Mouse (Mus musculus): ENCODE measurements around the gene Ambp. TPM values are rescaled to one million over a fixed set of nuclear protein-coding genes. Genes with fewer than 3 reads are reported as not detected.
A peak's percentile ranks its signal among the peaks of the same experiment; 100 is the strongest.

The Ambp gene
- polyA plus RNA-seq, 1 experiment from 2014 or later, result 11.6 TPM

DNA sequence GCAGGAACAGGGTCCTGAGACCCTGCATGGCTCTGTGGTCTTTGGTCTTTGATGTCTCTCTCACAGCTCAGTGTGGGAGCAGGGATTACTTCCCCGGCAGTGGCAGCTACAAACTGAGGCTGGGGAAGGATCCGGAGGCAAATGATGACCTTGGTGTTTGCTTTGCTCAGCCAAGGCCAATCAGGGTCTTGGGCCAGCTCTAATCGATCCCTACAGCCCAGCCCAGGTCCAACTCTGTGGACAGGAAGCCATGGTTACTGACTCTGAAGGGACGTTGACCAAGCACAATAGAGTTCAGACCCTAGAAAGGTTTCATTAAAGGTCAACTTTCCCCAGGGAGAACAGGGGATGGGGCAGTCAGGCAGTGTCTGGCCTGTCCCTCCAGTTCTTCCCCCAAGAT, 571 bp downstream of the Ambp start:
- Histone ChIP-seq H3K27ac (ENCODE audit: low read depth, low read length) (no peak overlapping the region), H3K36me3 (ENCODE audit: control insufficient read depth, insufficient read depth, low read length) (no peaks in the 10 kb centered on the region), H3K9ac (ENCODE audit: low read depth, low read length) (no peak overlapping the region), H3K27me3 (ENCODE audit: control insufficient read depth, insufficient read depth, low read length) (no peaks in the 10 kb centered on the region), H3K9me3 (replicated peaks; ENCODE audit: control insufficient read depth, low read length) (no peaks in the 10 kb centered on the region), H3K4me3 (ENCODE audit: low read depth, low read length) (no peak overlapping the region), H3K4me1 (ENCODE audit: control insufficient read depth, insufficient read depth, low read length) (no peaks in the 10 kb centered on the region), H3K4me2 (no peak overlapping the region)
- no peak for ATAC-seq (replicated peaks; ENCODE audit: insufficient number of reproducible peaks, low FRiP score, low TSS enrichment)
- 39% methylated on average over 4 of the region's 4 CpGs for WGBS (ENCODE audit: insufficient replicate concordance)

DNA sequence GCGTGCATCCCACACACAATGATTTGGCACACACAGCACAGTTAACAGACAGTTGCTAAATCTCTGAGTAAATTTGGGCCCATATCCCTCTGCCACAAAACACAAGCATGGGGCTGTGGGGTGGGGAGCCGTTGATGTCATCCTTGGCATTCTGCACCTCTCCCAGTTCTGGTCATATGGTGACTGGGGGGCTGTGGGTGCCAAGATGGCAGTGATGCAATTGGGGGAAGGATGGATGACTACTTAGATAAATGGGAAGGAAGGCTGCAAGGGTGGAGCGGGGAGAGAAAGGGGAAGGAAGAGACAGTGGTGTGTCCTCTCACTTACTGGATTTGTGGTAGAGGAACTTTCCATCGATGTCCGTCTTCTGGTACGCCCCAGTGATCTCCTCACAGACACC, 3.5 kb downstream of the Ambp start:
- H3K27ac ChIP-seq (ENCODE audit: low read depth, low read length), result no peak overlapping the region
- H3K4me1 ChIP-seq (ENCODE audit: control insufficient read depth, insufficient read depth, low read length), result no peaks in the 10 kb centered on the region
- H3K4me3 ChIP-seq (ENCODE audit: low read depth, low read length), result no peak overlapping the region
- H3K4me2 ChIP-seq, result no peak overlapping the region
- no peak for ATAC-seq (replicated peaks; ENCODE audit: insufficient number of reproducible peaks, low FRiP score, low TSS enrichment)
- H3K36me3 ChIP-seq (ENCODE audit: control insufficient read depth, insufficient read depth, low read length), result no peaks in the 10 kb centered on the region
- no peaks in the 10 kb centered on the region for H3K9me3 ChIP-seq (replicated peaks; ENCODE audit: control insufficient read depth, low read length)
- 87% methylated on average over 6 of the region's 6 CpGs for WGBS (ENCODE audit: insufficient replicate concordance)
- H3K9ac ChIP-seq (ENCODE audit: low read depth, low read length), result no peak overlapping the region
- no peaks in the 10 kb centered on the region for H3K27me3 ChIP-seq (ENCODE audit: control insufficient read depth, insufficient read depth, low read length)

- Histone ChIP-seq H3K9ac (ENCODE audit: low read depth, low read length) (no peak overlapping the region), H3K27ac (ENCODE audit: low read depth, low read length) (no peak overlapping the region), H3K9me3 (replicated peaks; ENCODE audit: control insufficient read depth, low read length) (no peaks in the 10 kb centered on the region), H3K4me2 (no peak overlapping the region), H3K4me1 (ENCODE audit: control insufficient read depth, insufficient read depth, low read length) (no peaks in the 10 kb centered on the region), H3K4me3 (ENCODE audit: low read depth, low read length) (no peak overlapping the region), H3K27me3 (ENCODE audit: control insufficient read depth, insufficient read depth, low read length) (no peaks in the 10 kb centered on the region), H3K36me3 (ENCODE audit: control insufficient read depth, insufficient read depth, low read length) (no peaks in the 10 kb centered on the region)
- 88% methylated on average over 6 of the region's 6 CpGs for WGBS (ENCODE audit: insufficient replicate concordance)
- ATAC-seq (replicated peaks; ENCODE audit: insufficient number of reproducible peaks, low FRiP score, low TSS enrichment), result no peak
These were observed 7.3 kb downstream of the Ambp start for GRCm38 (mm10) chr4:63147268-63147667.

DNA sequence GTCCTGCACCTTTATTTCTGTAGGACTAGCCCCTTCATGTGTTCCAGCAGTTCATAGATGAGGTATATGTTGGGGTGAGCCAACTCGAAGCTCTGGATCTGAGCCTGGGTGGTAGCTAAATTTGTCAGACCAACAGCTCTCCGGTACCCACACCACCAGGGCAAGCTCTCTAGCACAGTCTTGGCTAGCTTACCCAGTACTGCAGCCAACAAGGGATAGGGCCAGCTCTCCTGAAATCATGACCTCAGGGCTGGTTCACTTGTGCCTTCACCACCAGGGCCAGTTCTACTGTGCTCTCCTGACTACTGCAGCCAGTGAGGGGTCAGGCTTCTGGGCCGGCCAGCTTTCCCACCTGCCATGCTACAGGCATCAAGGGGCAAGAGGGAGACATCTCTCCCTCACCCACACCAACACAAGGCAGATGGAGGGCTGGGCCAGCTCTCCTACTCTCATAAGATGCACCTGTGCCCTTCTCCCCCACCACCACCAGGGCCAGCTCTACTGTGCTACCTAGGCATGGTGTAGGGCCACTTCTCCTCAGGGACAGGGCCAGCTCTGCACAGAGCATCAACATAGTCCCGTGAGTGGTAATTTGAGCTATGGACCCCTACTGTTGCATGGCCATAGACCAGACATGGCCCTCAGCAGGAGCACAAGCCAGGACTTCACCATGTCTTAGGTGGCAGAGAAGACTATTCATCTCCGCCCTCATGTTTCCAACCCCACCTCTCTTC, 24.5 kb downstream of the Ambp start:
- no peaks in the 10 kb centered on the region for H3K27me3 ChIP-seq (ENCODE audit: control insufficient read depth, insufficient read depth, low read length)
- no peaks in the 10 kb centered on the region for H3K4me1 ChIP-seq (ENCODE audit: control insufficient read depth, insufficient read depth, low read length)
- no peak for ATAC-seq (replicated peaks; ENCODE audit: insufficient number of reproducible peaks, low FRiP score, low TSS enrichment)
- H3K9me3 ChIP-seq (replicated peaks; ENCODE audit: control insufficient read depth, low read length), result no peaks in the 10 kb centered on the region
- H3K36me3 ChIP-seq (ENCODE audit: control insufficient read depth, insufficient read depth, low read length), result peaks cover 4% of the 10 kb centered on the region
- WGBS (ENCODE audit: insufficient replicate concordance), result 87% methylated on average over 5 of the region's 5 CpGs
- no peak overlapping the region for H3K9ac ChIP-seq (ENCODE audit: low read depth, low read length)
- no peak overlapping the region for H3K4me3 ChIP-seq (ENCODE audit: low read depth, low read length)
- H3K27ac ChIP-seq (ENCODE audit: low read depth, low read length), result no peak overlapping the region
- H3K4me2 ChIP-seq, result no peak overlapping the region

- Histone ChIP-seq H3K4me3 (ENCODE audit: low read depth, low read length) (no peak overlapping the region), H3K27me3 (ENCODE audit: control insufficient read depth, insufficient read depth, low read length) (no peaks in the 10 kb centered on the region), H3K27ac (ENCODE audit: low read depth, low read length) (no peak overlapping the region), H3K9ac (ENCODE audit: low read depth, low read length) (no peak overlapping the region), H3K36me3 (ENCODE audit: control insufficient read depth, insufficient read depth, low read length) (peaks cover 2% of the 10 kb centered on the region), H3K4me1 (ENCODE audit: control insufficient read depth, insufficient read depth, low read length) (no peaks in the 10 kb centered on the region), H3K4me2 (no peak overlapping the region), H3K9me3 (replicated peaks; ENCODE audit: control insufficient read depth, low read length) (no peaks in the 10 kb centered on the region)
- 67% methylated on average over 8 of the region's 8 CpGs for WGBS (ENCODE audit: insufficient replicate concordance)
- ATAC-seq (replicated peaks; ENCODE audit: insufficient number of reproducible peaks, low FRiP score, low TSS enrichment), result no peak
These were observed 29.6 kb downstream of the Ambp start for GRCm38 (mm10) chr4:63124861-63125466.

DNA sequence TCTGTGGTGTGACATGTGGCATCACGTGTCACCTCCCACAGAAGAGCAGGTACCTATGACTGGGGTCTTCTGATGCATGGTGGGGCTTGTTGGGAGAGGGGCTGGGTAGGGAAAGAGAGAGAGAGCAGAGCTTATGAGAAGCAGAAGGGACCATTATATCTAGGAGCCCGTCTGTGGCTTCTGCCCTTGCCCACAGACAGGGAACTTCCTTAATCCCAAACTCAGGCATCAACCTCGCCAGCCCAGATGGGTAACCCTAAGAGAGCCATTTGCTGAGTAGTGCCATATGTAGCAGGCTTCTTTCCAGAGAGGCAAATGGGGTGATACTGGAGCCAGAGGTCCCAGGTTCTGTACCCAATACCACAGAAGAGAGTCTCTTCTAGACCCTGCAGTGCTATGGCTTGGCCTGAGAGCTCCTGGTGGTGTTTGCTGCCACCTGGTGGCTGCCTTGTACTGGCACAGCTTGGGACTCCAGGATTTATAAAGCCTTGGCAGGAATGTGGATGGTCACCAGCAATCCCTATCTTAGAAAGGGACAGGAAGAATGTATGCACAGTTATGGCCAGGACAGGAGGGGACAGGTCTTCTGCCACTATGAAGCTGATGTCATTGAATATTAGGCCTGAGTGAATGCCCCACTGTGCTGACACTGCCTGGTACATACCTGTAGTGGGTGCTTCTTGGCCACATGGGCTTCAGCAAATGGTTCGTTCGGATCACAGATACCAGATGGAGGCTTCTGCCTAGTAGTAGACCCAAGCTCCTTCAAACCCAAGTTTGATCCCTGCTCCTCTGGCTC, 35.8 kb downstream of the Ambp start:
- Histone ChIP-seq H3K4me3 (ENCODE audit: low read depth, low read length) (no peak overlapping the region), H3K4me1 (ENCODE audit: control insufficient read depth, insufficient read depth, low read length) (no peaks in the 10 kb centered on the region), H3K9ac (ENCODE audit: low read depth, low read length) (no peak overlapping the region), H3K27me3 (ENCODE audit: control insufficient read depth, insufficient read depth, low read length) (no peaks in the 10 kb centered on the region), H3K36me3 (ENCODE audit: control insufficient read depth, insufficient read depth, low read length) (peaks cover 4% of the 10 kb centered on the region), H3K4me2 (no peak overlapping the region), H3K27ac (ENCODE audit: low read depth, low read length) (no peak overlapping the region), H3K9me3 (replicated peaks; ENCODE audit: control insufficient read depth, low read length) (no peaks in the 10 kb centered on the region)
- peak; percentile 40; the same call in 1 of the 2 replicates for ATAC-seq (replicated peaks; ENCODE audit: insufficient number of reproducible peaks, low FRiP score, low TSS enrichment)
- WGBS (ENCODE audit: insufficient replicate concordance), result 74% methylated on average over 5 of the region's 5 CpGs

DNA sequence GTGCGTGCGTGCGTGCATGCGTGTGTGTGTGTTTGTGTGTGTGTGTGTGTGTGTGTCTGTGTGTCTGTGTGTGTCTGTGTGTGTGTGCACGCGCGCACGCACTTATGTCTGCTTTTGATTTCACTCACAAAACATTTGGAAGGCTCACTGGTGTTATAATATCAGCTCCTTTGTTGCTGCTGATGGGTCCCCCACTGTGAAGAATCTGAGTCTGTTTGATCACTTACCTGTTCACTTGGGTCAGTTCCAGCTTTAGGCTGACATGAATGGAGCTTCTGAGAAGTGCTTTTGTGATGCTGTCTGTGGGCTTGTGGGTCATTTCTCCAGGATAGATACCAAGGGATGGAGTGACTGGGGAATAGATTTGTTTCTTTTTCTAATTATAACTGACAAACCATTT, 48.9 kb downstream of the Ambp start:
- no peaks in the 10 kb centered on the region for H3K4me1 ChIP-seq (ENCODE audit: control insufficient read depth, insufficient read depth, low read length)
- H3K4me3 ChIP-seq (ENCODE audit: low read depth, low read length), result no peak overlapping the region
- no peaks in the 10 kb centered on the region for H3K9me3 ChIP-seq (replicated peaks; ENCODE audit: control insufficient read depth, low read length)
- no peak for ATAC-seq (replicated peaks; ENCODE audit: insufficient number of reproducible peaks, low FRiP score, low TSS enrichment)
- no peak overlapping the region for H3K4me2 ChIP-seq
- H3K36me3 ChIP-seq (ENCODE audit: control insufficient read depth, insufficient read depth, low read length), result no peaks in the 10 kb centered on the region
- H3K9ac ChIP-seq (ENCODE audit: low read depth, low read length), result no peak overlapping the region
- H3K27ac ChIP-seq (ENCODE audit: low read depth, low read length), result no peak overlapping the region
- 93% methylated on average over 8 of the region's 8 CpGs for WGBS (ENCODE audit: insufficient replicate concordance)
- H3K27me3 ChIP-seq (ENCODE audit: control insufficient read depth, insufficient read depth, low read length), result no peaks in the 10 kb centered on the region

DNA sequence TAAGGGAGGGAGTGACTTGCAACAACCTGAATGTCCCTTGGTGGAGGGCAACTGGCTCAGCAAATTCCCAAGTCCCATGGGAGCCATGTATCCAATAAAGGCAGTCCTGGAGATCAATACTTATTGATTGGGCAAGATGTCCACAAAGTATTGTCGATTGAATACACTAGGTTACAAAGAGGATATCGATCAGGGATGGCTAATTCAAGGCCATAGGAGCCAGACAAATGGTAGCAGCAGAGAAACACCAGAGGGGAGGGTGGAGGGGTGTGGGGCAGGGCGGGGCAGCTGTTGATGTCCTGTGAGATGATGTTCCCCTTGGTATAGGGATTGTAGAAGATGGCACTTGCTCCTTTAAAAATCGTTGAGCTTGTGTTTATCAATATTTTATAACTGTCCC, 52.6 kb downstream of the Ambp start:
- Histone ChIP-seq H3K9me3 (replicated peaks; ENCODE audit: control insufficient read depth, low read length) (no peaks in the 10 kb centered on the region), H3K36me3 (ENCODE audit: control insufficient read depth, insufficient read depth, low read length) (peaks cover 4% of the 10 kb centered on the region; the same call in 1 of the 2 replicates), H3K4me2 (no peak overlapping the region), H3K9ac (ENCODE audit: low read depth, low read length) (no peak overlapping the region), H3K27ac (ENCODE audit: low read depth, low read length) (no peak overlapping the region), H3K27me3 (ENCODE audit: control insufficient read depth, insufficient read depth, low read length) (no peaks in the 10 kb centered on the region), H3K4me1 (ENCODE audit: control insufficient read depth, insufficient read depth, low read length) (no peaks in the 10 kb centered on the region), H3K4me3 (ENCODE audit: low read depth, low read length) (no peak overlapping the region)
- no peak for ATAC-seq (replicated peaks; ENCODE audit: insufficient number of reproducible peaks, low FRiP score, low TSS enrichment)
- 85% methylated on average over 4 of the region's 4 CpGs for WGBS (ENCODE audit: insufficient replicate concordance)

Data from heart, embryonic 11.5 days (tissue).